Mouse (Mus musculus): ENCODE measurements around the gene Ccdc78. TPM values are rescaled to one million over a fixed set of nuclear protein-coding genes. Genes with fewer than 3 reads are reported as not detected.
A peak's percentile ranks its signal among the peaks of the same experiment; 100 is the strongest.

The Ccdc78 gene
- polyA plus RNA-seq, 2 experiments, result 0.10 TPM; not detected in 1

- Histone ChIP-seq H3K27me3 (ENCODE audit: control insufficient read depth, insufficient read depth, low read length) (peaks cover 30% of the 10 kb centered on the region), H3K9ac (ENCODE audit: low read depth, low read length, severe bottlenecking) (no peak overlapping the region), H3K4me3 (replicated peaks; ENCODE audit: low read length) (no peak overlapping the region), H3K36me3 (ENCODE audit: control insufficient read depth, insufficient read depth, low read length) (no peaks in the 10 kb centered on the region), H3K4me1 (ENCODE audit: control insufficient read depth, insufficient read depth, low read length) (peaks cover 9% of the 10 kb centered on the region), H3K9me3 (ENCODE audit: control insufficient read depth, low read length) (no peaks in the 10 kb centered on the region), H3K4me2 (replicated peaks; ENCODE audit: low read depth, low read length, severe bottlenecking) (no peak overlapping the region), H3K27ac (replicated peaks; ENCODE audit: low read depth, low read length) (no peak overlapping the region)
- TF ChIP-seq POLR2A (IDR thresholded peaks at IDR 0.05; ENCODE audit: borderline replicate concordance, extremely low read depth, insufficient read depth, insufficient read length), result no peak
- no peak for ATAC-seq (ENCODE audit: low FRiP score, low read depth)
- DNase-seq (ENCODE audit: low spot score), result no peak
- WGBS, result 66% methylated on average over 4 of the region's 4 CpGs
Observed at GRCm38 (mm10) chr17:25810890-25811289, 24.5 kb downstream of the Ccdc78 start.

- Histone ChIP-seq H3K4me2 (replicated peaks; ENCODE audit: low read depth, low read length, severe bottlenecking) (no peak overlapping the region), H3K27ac (replicated peaks; ENCODE audit: low read depth, low read length) (no peak overlapping the region), H3K27me3 (ENCODE audit: control insufficient read depth, insufficient read depth, low read length) (peaks cover 38% of the 10 kb centered on the region), H3K9me3 (ENCODE audit: control insufficient read depth, low read length) (no peaks in the 10 kb centered on the region), H3K4me3 (replicated peaks; ENCODE audit: low read length) (no peak overlapping the region), H3K9ac (ENCODE audit: low read depth, low read length, severe bottlenecking) (no peak overlapping the region), H3K36me3 (ENCODE audit: control insufficient read depth, insufficient read depth, low read length) (no peaks in the 10 kb centered on the region), H3K4me1 (ENCODE audit: control insufficient read depth, insufficient read depth, low read length) (peaks cover 9% of the 10 kb centered on the region)
- peak; percentile 88 for DNase-seq (ENCODE audit: low spot score)
- TF ChIP-seq POLR2A (IDR thresholded peaks at IDR 0.05; ENCODE audit: borderline replicate concordance, extremely low read depth, insufficient read depth, insufficient read length), result no peak
- WGBS, result 1% methylated on average over 16 of the region's 20 CpGs
- peak; percentile 50; the same call in 1 of the 2 replicates for ATAC-seq (ENCODE audit: low FRiP score, low read depth)
Observed at GRCm38 (mm10) chr17:25813471-25813870, 27.1 kb downstream of the Ccdc78 start.

DNA sequence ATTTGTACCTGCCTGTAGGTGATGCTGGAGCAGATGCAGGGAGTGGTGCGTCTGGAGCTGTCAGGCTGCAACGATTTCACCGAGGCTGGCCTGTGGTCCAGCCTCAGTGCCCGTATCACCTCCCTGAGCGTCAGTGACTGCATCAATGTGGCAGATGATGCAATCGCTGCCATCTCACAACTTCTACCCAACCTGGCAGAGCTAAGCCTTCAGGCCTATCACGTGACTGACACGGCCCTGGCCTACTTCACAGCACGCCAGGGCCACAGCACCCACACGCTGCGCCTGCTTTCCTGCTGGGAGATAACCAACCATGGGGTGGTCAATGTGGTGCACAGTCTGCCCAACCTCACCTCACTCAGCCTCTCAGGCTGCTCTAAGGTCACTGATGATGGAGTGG lies 31.3 kb downstream of the Ccdc78 start:
- ATAC-seq (ENCODE audit: low FRiP score, low read depth) (no peak), DNase-seq (ENCODE audit: low spot score) (no peak)
- Histone ChIP-seq H3K9ac (ENCODE audit: low read depth, low read length, severe bottlenecking) (no peak overlapping the region), H3K9me3 (ENCODE audit: control insufficient read depth, low read length) (no peaks in the 10 kb centered on the region), H3K4me1 (ENCODE audit: control insufficient read depth, insufficient read depth, low read length) (0 out of 2 replicates have a peak, but pooled peaks cover 4% of the 10 kb centered on the region), H3K4me2 (replicated peaks; ENCODE audit: low read depth, low read length, severe bottlenecking) (no peak overlapping the region), H3K27ac (replicated peaks; ENCODE audit: low read depth, low read length) (no peak overlapping the region), H3K4me3 (replicated peaks; ENCODE audit: low read length) (no peak overlapping the region), H3K27me3 (ENCODE audit: control insufficient read depth, insufficient read depth, low read length) (peaks cover 41% of the 10 kb centered on the region), H3K36me3 (ENCODE audit: control insufficient read depth, insufficient read depth, low read length) (no peaks in the 10 kb centered on the region)
- no peak for TF ChIP-seq POLR2A (IDR thresholded peaks at IDR 0.05; ENCODE audit: borderline replicate concordance, extremely low read depth, insufficient read depth, insufficient read length)
- 82% methylated on average over 11 of the region's 11 CpGs for WGBS

- Histone ChIP-seq H3K27ac (replicated peaks; ENCODE audit: low read depth, low read length) (no peak overlapping the region), H3K27me3 (ENCODE audit: control insufficient read depth, insufficient read depth, low read length) (peaks cover 35% of the 10 kb centered on the region), H3K4me2 (replicated peaks; ENCODE audit: low read depth, low read length, severe bottlenecking) (peak overlapping the region; percentile 28; the same call in 1 of the 2 replicates), H3K36me3 (ENCODE audit: control insufficient read depth, insufficient read depth, low read length) (no peaks in the 10 kb centered on the region), H3K4me3 (replicated peaks; ENCODE audit: low read length) (no peak overlapping the region), H3K9me3 (ENCODE audit: control insufficient read depth, low read length) (no peaks in the 10 kb centered on the region), H3K4me1 (ENCODE audit: control insufficient read depth, insufficient read depth, low read length) (peaks cover 3% of the 10 kb centered on the region), H3K9ac (ENCODE audit: low read depth, low read length, severe bottlenecking) (no peak overlapping the region)
- 5% methylated on average over 46 of the region's 46 CpGs for WGBS
- TF ChIP-seq POLR2A (IDR thresholded peaks at IDR 0.05; ENCODE audit: borderline replicate concordance, extremely low read depth, insufficient read depth, insufficient read length), result no peak
- ATAC-seq (ENCODE audit: low FRiP score, low read depth) (no peak), DNase-seq (ENCODE audit: low spot score) (no peak)
Observed at GRCm38 (mm10) chr17:25818851-25819780, 32.7 kb downstream of the Ccdc78 start.

DNA sequence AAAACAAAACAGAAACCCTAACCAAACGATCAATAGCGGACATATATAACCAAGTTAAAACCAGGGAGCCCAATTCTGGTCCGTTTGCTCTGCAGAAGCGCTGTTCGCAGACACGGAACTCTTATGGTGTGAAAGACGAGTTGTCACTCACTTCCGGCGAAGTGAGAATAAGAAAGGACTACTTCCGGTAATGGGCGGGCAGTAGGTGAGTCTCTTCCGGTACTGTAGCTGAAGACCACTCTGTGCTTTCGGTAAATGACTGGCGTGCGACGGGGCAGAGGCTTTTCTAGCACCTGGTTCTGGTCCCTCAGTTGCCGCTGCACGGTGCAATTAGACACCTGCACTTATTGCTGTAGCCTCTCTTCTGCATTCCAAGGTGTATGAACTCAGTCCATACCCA lies 37.1 kb downstream of the Ccdc78 start, which contains the start of gene Wdr24:
Gene Wdr24, plus strand, starts transcription at position 176 of the 400 bp plus-strand sequence.
- peak; percentile 39; the same call in 1 of the 2 replicates for TF ChIP-seq POLR2A (IDR thresholded peaks at IDR 0.05; ENCODE audit: borderline replicate concordance, extremely low read depth, insufficient read depth, insufficient read length)

More for the DNA sequence above, 37.1 kb downstream of the Ccdc78 start, which contains the start of gene Wdr24:
- Histone ChIP-seq H3K36me3 (ENCODE audit: control insufficient read depth, insufficient read depth, low read length) (peaks cover 20% of the 10 kb centered on the region), H3K9ac (ENCODE audit: low read depth, low read length, severe bottlenecking) (peak within 1 kb of the TSS; percentile 38), H3K9me3 (ENCODE audit: control insufficient read depth, low read length) (no peaks in the 10 kb centered on the region), H3K4me1 (ENCODE audit: control insufficient read depth, insufficient read depth, low read length) (peaks cover 15% of the 10 kb centered on the region), H3K4me3 (replicated peaks; ENCODE audit: low read length) (peak within 1 kb of the TSS; percentile 47), H3K4me2 (replicated peaks; ENCODE audit: low read depth, low read length, severe bottlenecking) (peak within 1 kb of the TSS; percentile 71), H3K27ac (replicated peaks; ENCODE audit: low read depth, low read length) (no peak within 1 kb of the TSS), H3K27me3 (ENCODE audit: control insufficient read depth, insufficient read depth, low read length) (peaks cover 21% of the 10 kb centered on the region)
- WGBS, result 0% methylated on average over 18 of the region's 18 CpGs
- ATAC-seq (ENCODE audit: low FRiP score, low read depth) (peak; percentile 81), DNase-seq (ENCODE audit: low spot score) (peak; percentile 94)
